Mouse (Mus musculus): ENCODE measurements around the gene Foxf1. TPM values are rescaled to one million over a fixed set of nuclear protein-coding genes. Genes with fewer than 3 reads are reported as not detected.

Gene Foxf1
- 0.41 TPM for polyA plus RNA-seq (2014; fragmentation: Illumina TruSeq; extraction: RNeasy Lipid Tissue Mini Kit (QIAGEN cat#74804); ENCODE audit: low read depth, low replicate concordance)

DNA sequence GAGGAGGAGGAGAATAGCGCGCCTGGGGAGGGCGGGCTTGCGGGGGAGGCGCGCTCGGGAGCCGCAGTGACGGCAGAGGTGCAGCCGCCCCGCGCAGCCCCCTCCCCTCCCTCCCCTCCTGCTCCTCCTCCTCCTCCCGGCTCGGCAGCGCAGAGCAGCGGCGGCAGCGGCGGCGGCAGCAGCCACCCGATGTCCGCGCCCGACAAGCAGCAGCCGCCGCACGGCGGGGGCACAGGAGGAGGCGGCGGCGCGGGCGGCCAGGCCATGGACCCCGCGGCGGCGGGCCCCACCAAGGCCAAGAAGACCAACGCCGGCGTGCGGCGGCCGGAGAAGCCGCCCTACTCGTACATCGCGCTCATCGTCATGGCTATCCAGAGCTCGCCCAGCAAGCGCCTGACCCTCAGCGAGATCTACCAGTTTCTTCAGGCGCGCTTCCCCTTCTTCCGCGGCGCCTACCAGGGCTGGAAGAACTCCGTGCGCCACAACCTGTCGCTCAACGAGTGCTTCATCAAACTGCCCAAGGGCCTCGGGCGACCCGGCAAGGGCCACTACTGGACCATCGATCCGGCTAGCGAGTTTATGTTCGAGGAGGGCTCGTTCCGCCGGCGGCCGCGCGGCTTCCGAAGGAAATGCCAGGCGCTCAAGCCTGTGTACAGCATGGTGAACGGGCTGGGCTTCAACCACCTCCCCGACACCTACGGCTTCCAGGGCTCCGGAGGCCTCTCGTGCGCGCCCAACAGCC, at the start of gene Foxf1:
Gene Foxf1, plus strand, starts transcription at position 177 of the 742 bp plus-strand sequence.

DNA sequence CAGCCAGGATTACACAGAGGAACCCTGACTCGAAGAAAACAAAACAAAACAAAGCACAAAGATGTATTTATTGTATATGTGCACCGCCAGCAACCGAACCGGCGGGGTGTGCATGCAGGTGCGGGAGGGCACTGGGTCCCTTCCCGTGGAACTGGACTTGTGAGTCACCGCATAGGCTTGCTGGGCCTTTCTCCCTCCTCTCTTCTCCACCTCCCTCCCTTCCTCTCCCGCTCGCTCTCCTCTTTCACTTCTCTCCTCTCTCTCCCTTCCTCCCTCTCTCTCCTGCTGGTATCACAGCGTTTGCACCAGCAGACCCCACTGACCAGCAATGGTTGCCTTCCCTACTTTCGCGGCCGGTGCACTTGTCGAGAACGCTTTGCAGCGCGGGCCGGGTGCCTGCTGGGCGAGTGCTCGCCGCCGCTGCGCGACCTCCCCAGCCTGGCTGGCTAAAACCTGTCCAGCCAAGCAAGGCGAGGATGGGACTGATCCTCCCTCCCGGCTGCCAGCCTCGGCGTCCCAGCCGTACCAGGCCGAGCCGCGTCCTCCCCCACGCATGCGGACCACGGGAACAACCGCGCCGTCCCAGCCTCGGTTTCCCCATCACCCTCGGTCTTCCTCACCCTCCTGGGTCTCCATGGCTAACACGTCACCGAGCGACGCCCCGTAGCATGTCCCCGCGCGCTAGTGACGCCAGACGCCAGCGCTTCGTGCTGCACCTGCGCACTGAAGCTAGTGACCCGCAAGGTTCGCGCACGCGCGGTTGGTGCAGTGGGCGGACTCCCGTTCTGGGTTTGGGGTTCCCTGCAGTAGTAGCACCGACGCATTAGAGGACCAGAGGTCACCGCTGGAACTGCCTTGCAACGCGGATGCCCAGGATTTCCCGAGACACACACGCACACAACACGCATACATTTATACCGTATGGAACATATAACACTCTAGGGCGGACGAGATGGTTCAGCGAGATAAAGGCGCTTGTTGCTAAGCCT, 23.8 kb downstream of the Foxf1 start, which contains the start of gene Mthfsd:
Gene Mthfsd, minus strand, starts transcription at position 725 of the 989 bp plus-strand sequence.

DNA sequence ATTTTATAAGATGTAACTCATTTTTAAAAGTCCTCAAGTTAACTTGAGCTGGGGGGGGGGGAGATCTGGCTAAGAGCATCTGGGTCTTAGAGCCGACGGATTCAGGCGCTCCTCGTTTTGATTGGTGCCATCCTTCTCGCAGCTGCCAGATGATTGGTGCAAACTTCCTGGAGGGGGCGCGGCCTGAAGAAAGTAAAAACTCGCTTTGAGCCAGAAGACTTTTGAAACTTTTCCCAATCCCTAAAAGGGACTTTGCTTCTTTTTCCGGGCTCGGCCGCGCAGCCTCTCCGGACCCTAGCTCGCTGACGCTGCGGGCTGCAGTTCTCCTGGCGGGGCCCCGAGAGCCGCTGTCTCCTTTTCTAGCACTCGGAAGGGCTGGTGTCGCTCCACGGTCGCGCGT, 31.8 kb downstream of the Foxf1 start, which contains the start of gene Foxc2:
Gene Foxc2, plus strand, starts transcription at position 224 of the 400 bp plus-strand sequence.

DNA sequence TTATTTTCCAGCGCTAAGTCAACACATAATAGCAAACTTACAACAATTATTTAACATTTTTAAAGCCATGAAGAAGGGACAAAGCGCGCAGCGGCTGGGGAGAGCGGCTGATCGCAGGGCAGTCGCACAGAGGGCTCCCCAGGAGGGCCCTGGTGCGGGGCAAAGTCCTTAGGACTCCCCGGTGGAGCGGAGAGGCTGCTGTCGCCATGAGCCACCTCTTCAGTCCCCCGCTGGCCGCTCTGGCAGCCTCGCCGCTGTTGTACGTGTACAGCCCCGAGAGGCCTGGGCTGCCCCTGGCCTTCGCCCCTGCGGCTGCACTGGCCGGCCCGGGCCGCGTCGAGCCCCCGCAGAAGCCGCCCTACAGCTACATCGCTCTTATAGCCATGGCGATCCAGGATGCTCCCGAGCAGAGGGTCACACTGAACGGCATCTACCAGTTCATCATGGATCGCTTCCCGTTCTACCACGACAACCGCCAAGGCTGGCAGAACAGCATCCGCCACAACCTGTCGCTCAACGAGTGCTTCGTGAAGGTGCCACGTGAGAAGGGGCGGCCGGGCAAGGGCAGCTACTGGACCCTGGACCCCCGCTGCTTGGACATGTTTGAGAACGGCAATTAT, 43.7 kb downstream of the Foxf1 start, which contains the start of gene Foxl1:
Gene Foxl1, plus strand, starts transcription at position 185 of the 620 bp plus-strand sequence.

Other genes with a start within 250 kb of the Foxf1 start
- 7.4 TPM for gene Mthfsd, start 24.0 kb downstream of the Foxf1 start, polyA plus RNA-seq (2014; fragmentation: Illumina TruSeq; extraction: RNeasy Lipid Tissue Mini Kit (QIAGEN cat#74804); ENCODE audit: low read depth, low replicate concordance)
- gene Foxc2, start 31.8 kb downstream of the Foxf1 start, polyA plus RNA-seq (2014; fragmentation: Illumina TruSeq; extraction: RNeasy Lipid Tissue Mini Kit (QIAGEN cat#74804); ENCODE audit: low read depth, low replicate concordance): 2.4 TPM
- gene Foxl1, start 43.6 kb downstream of the Foxf1 start, polyA plus RNA-seq (2014; fragmentation: Illumina TruSeq; extraction: RNeasy Lipid Tissue Mini Kit (QIAGEN cat#74804); ENCODE audit: low read depth, low replicate concordance): not detected